Mouse (Mus musculus) right cerebral cortex, adult 2 months (tissue): Measurements from ENCODE around the gene Myo10.
A peak's percentile ranks its signal among the peaks of the same experiment; 100 is the strongest.

ENCODE experiments used
- DNase-seq, 2 experiments: peaks; one replicate each; pipeline ENCODE4 v3.0.0; 2021 to 2022; ENCODE audit warnings: low spot score in 2 of 2

Myo10 gene

DNA sequence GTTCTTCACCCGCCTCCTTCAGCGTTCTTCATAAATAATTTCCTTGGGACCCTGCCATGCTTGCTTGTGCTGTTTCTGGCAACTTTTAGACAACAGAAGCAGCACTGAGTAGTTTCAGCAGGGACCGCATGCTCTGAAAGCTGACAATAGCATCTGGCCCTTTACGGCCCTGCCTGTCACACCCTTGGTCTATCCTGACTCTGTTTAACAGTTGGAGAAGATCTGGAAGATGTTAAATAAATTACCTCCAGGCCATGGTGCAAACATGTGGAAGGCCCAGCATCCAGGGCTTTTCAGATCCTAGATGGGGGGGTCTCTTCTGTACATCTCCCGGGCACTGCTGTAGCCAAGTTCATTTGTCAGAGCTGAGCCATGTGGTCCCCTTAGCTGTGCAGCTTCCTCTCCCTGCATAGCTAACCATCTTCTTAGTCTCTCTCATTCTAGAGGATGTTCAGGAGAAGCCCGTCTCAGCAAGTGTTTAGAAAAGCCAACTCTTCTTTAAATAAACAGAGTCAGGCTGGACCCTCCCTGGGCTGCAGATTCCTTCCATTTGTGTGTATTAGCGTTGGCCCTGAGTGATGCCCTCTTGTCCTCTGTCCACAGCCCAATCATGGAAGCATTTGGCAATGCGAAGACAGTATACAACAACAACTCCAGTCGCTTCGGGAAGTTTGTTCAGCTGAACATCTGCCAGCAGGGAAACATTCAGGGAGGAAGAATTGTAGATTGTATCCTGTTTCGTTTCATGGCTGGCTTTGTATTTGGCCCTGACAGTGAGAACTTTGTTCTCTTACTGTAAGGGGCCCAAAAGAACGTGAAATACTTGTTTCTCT lies 101.2 kb downstream of the Myo10 start:
- DNase-seq: no peak

DNA sequence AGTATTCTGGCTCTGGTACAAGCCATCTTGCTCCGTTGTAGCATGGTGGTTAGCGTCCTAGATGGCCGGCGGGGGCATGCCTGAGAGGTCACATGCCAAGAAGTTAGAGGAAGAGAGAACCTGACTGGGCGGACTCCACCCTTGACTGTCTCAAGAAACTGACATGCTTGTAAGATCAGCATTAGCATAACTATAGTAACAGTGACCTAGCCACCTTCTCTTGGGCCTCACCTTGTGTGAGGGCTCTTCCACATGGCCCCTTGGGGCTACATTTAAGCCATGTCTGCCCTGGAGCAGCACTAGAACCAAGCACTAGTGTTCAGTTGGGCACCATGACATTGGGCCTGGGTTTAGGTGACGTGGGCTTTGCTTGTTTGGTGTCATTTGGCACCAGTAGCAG lies 102.2 kb downstream of the Myo10 start:
- no peak for DNase-seq

DNA sequence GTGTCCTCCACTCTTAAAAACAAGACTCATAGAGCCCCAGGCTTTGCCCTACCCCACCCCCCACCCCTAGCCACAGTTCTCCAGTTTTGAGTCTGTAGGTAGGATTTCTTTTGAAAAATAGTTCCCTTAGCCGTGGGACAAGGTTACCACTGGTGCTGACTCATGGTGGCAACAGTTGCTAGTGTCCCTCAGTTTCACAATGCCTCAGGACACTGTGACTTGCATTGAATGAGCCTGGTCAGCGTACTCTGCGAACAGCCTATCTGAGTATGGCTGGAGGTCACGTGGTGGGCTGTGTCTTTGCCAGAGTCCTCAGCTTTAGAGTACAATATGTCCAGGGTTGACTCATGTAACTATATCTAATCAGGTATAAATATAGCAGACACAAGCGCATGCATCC lies 104.5 kb downstream of the Myo10 start:
- no peak for DNase-seq

DNA sequence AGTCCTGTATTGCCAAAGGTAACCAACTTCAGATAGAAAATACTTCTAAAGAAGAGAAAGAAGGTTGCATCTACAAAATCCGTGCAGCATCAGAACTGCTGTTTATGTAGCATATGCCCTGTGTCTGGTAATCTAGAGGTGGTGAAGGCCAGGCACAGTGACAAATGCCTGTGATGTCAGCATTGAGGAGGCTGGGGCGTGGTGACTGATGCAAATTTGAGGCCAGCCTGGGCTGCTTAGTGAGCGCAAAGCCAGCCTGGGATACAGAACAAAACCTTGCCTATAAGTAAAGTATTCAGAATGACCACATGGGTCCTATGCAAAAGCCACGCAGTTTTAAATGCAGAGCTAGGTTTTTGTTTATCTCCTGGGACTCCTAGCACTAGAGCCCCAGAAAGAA lies 106.2 kb downstream of the Myo10 start:
- DNase-seq: no peak

DNA sequence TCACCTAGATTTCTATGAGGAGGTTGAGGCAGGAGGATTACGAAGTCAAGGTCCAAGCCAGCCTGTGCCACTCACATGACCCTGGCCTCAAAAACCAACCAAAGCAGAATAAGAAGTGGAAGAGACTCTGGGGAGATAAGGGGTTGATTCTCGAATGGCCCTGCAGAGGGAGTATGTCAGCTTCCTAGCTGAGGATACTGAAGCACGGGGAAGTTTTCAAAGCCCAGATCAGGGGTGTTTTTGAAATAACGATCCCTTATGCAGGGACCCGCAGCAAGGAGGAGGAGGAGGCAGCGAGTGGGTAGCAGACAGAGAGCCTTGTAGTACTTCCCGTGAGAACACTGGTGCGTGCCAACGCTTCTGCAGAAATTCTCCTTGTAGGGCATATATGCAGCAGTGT lies 108.7 kb downstream of the Myo10 start:
- peak; percentile 40 to 53 for DNase-seq

DNA sequence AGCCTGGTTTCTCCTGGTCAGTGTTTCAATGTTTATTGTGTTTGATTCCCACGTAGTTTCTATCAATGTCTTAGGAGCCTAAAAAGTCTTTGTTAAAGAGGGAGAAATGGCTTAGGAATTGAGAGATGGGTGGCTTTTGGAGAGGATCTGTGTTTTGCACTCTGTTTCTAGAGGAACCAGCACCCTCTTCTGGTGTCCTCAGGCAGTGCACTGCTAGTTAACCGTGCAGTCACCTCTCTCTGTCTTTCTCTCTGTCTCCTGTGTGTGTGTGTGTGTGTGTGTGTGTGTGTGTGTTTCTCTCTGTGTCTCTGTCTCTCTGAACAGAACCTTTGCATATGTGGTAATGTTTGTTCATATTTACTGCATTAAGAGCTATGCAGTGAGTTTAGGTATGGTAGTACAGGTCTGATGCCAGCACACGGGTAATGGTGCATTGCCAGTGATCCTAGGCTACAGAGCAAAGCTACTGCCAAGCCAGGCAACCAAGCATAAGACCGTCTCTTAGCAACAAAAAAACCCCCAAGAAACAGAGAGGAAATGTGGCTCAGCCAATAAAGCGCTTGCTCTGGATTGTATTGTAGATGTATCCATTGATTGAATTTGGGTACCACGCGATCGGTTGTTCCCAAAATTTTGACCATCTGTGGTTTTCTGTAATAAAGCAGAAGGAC lies 110.6 kb downstream of the Myo10 start:
- DNase-seq: peak; percentile 68 to 75

DNA sequence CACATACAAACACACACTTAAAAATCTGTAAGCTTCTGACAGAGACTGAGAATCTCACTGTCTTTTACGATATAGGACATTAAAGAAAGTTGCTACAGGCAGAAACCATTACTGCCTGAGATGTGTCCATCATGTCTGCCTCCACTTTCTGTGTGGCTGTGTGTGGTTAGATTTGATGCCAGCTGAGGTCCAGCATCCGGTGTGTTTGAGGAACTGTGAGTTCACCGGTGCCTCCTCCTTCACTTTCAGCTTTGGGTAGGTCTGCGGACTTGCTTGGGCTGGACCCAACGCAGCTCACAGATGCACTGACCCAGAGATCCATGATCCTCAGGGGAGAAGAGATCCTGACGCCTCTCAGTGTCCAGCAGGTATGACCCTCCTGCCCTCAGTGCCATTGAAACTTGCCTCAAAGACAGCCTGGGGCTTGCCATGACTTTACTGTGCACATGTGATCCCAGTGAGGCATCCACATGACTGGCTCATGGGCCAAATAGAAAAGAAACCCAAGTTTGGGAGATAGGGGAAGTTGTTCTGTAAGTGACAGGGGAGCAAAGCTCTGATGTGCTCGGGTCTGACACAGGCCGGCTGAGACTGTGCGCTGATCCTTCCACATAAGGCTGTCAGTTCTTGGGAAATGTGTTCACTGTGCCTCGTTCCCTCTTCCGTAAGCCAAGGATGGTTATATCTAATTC lies 111.6 kb downstream of the Myo10 start:
- DNase-seq: no peak

DNA sequence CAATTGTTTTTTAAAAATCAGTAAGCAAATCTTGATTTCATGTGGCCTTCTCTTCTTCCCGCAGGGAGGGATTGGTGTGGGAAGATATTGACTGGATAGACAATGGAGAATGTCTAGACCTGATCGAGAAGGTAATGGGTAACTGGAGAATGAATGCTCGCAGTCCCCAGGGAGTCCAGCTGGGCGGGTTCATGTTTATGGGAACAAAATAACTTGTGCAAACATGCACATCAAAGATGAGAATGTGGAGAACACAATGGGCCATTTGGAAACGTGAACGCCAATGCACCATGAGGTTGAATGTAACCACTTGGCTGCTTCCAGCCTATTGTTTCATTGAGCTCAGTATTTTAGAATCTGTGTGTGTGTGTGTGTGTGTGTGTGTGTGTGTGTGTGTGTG lies 114.2 kb downstream of the Myo10 start:
- no peak for DNase-seq

DNA sequence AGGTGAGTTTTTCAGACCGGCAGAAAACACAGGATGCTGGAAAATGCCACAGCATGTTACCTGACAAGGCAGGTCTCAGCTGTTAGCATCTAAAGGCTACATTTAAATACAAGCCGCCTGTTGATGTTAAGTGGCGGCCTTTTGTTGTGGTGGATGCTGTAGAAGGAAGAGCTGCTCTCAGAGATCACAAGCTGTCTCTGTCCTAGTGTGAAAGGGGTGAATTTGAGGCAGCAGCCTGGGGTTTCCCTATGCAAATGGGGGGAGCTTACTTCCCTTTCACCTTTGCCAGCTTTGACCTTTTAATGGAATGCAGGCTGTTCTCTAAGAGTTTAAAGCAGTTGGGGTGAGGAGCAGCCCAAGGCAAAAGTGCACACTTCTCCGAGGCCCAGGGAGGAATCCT lies 117.9 kb downstream of the Myo10 start:
- no peak for DNase-seq

DNA sequence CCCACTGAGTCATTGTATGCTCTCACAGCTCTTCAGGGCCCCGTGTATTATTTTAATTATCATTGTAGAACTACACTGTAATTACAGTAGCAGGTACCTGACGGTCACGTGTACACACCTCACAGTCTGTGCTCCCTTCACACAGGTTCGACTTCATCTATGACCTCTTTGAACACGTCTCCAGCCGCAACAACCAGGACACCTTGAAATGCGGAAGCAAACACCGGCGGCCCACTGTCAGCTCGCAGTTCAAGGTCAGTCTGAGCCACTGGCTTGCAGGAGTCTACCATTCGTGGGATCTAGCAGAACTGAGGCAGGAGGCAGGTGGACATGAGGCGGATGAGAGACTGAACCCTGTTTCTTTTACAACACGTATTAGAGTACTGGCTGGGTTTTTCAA lies 119.9 kb downstream of the Myo10 start:
- no peak for DNase-seq

DNA sequence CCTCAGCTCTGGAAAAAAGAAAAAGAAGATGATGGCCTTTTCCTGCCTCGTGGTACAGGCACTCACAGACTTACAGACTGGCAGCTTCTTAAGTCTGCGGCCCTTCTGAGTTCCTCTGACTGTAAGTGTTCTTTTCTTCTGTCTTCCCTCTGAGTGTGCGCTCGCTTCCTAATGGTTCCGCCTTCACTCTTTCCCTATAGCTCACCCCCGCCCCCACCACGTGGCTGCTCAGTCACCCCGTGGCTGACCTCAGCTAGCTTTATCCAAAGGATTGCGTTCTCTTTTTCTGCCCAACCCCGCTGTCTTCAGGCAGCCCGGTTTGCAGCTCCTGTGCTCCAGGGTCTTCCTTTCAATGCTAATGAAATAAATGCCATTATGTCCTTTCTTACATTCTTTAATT lies 129.2 kb downstream of the Myo10 start:
- no peak for DNase-seq

DNA sequence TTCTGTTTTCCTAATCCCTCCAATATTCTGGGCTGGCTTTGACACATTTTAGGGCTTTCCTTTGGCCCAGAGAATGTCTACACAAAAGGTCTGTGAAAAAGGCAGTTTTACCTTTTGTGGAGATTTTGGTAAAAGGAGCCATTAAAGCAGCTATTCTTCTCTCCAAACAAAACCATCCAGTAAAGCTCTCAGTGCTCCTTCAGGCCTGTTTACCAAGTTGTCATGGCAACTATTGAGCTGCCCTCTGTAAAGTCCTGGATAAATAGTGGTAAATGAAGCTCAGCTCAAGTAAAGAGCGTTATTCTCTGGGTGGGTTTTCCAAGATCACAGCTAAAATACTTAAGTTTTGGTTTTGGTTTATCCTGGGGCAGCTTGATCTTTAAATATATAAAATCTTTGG lies 130.3 kb downstream of the Myo10 start:
- DNase-seq: no peak

DNA sequence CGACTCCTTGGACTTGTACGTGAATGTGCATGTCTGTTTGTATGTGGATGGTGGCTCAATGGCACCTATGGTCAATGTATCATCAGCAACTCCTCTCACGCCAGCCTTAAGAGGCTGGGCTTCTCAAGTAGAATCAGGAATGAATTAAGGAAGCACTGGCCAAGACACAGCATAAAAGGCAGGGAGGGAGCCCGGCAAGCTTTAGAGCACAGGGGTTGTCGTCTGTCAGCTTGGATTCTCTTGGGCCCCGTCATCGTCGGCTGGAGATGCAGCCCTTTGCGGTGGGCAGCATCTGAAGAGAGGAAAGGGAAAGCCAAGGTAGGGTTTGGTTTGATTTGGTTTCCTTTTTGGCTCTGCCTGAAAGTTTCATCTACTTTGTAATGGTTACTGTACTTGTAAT lies 130.7 kb downstream of the Myo10 start:
- no peak for DNase-seq

DNA sequence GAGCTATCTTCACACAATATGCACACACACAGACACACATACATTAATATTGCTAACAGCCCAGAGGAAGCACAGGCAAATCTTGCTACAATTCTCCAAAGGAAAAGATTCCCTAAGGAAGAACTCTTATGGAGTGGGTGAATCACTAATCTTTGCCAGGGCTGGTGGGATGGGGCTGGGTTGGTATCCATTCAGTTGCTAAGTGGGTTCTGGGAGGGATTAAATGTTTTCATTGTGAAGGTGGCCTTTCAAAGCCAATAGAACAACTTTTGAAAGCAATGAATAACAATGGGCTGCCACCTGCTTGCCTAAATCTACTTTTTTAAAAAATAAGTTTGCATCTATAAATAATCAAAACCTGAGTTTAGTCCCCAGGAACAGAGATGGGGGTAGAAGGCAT lies 131.6 kb downstream of the Myo10 start:
- DNase-seq: no peak

DNA sequence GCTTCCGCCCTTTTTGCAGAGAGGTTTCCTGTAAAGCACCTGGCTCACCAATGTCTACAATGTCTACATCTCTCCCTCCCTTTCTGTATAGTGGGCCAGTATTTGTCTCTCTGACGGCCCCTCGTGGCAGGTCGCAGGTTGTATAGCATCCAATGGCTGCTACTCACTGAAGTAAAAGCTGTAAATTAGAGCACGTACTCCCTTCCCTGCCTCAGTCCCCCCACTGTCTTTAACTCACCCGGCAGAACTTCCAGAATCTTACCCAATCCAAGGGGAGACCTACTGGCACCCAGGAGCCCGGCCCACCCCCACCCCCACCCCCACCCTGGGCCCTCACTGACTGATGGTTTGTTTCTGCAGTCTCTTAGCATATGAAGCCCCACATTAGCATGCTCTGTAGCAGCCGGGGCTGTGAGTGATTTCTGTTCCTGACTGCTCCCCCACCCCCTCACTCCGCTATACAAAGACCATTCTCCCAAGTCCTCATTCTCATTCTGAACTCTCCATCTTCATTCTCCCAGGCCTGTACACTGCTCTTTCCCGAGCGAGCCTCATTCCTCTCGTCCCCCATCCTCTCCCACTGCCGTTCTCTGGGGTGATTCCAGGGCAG lies 132.1 kb downstream of the Myo10 start:
- DNase-seq: no peak

DNA sequence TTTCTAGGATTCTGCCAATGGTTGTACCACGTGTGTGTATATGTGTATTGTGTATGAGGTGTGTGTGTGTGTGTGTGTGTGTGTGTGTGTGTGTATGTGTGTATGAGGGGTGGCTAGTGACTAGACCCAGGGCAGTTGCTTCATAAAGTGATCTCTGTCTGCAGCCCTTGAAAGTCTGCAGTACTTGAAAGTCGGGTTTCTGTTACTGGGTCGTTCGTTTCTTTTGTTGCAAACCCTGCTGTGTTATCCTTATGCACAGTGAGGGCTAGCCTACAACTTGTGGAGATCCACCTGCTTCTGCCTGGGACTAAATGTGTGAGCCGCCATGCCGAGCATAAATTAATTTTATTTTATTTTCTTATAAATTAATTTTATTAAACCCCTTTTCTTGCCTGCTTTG lies 133.2 kb downstream of the Myo10 start:
- no peak for DNase-seq

DNA sequence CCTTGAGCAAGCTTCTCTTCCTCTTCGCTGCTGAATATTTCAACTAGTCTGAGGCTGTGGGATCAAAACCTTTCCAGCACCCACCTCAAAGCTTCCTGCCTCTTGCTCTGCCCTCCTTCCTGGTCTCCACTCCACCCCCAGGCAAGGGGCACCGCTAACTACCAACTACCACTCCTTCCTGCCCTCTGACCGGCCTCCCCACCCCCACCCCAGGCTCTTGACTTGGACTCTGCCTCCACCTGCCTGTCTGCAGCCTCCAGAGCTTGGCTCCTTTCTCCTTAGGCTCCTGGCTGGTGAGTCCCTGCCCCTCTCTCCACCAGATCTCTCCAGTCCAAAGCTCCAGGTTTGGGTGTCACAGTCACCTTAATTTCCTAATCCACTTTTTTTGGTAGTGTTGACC lies 133.7 kb downstream of the Myo10 start:
- DNase-seq: no peak

DNA sequence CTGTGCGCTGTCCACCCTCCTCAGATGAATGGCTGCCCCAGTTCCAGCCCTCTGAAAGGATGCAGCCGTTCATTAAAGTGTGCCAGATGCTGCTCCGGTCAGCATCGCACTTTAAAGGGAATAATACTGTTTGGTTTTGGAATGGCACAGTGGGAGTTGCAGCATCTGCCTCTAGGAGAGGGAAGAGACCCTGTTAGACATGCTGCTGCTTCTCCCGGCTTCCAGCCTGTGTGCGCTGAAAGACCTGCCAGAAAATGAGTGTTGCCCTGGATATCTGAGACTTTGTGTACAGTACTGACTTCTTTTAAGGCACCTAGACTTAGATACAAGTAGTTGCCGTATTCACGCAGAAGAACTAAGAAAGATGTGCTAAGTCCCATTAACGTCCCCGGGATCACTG lies 135.7 kb downstream of the Myo10 start:
- no peak for DNase-seq

DNA sequence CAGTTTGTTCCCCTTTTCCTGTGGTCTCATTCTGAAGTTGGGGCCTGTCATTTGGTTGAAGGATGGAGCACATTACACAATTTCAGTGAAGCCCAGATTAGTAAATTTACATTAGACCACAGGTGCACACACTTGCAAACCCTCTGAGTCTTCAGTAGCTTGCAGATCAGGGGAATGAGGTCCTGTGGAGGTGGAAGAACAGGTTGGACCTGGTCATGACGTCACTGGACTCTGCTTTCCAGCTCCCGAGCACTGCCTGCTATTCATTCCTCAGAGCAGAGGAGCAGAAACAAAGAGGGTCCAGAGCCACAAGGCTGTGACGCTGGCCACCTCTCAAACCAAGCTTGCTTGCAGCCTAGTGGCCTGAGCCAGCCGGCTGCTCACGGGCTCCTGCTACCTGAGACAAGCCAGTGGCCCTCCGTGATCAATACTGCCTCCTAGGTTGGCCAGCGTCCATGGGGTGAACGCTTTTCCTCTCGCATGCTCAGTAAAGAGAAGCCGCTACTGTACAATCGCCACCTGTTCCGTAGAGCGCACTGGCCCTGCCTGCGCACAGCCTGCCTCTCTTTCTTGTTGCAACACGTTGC lies 136.3 kb downstream of the Myo10 start:
- no peak for DNase-seq

DNA sequence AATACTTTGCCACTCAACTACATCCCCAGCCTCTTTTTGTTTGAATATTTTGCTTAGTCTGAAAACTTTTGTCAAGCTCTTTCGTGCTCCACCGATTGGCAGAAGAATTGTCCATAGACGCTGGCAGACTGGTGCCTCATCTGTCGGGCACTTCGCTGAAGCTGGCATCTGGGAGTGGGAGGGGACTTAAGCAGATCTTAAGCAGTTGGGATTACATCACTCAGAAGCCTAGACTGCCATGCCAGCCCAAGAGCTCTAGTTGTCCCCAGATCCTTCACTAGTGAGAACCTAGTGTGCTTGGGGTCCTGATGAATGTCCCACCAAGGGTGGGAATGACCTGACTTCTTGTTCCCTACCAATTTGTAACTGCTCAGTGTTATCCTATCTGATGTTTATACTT lies 138.0 kb downstream of the Myo10 start:
- DNase-seq: peak; percentile 51 to 57

DNA sequence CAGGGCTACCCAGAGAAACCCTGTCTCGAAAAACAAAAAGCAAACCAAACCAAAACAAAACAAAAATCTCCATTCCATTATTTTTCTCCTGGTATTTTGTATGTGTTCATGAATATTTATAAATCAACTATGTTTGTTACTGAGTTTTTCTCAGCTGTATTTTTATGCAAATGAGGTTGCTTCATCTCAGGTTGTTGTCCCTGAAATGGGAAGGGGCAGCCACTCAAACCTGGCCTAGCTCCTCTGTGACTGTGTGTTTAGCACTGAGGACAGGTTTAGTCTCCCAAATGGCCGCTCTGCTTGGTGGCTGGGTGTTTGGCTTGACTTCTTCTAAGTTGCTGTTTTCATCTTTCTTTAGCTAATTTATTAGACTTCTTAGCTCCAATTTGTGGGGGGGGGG lies 138.7 kb downstream of the Myo10 start:
- DNase-seq: no peak

DNA sequence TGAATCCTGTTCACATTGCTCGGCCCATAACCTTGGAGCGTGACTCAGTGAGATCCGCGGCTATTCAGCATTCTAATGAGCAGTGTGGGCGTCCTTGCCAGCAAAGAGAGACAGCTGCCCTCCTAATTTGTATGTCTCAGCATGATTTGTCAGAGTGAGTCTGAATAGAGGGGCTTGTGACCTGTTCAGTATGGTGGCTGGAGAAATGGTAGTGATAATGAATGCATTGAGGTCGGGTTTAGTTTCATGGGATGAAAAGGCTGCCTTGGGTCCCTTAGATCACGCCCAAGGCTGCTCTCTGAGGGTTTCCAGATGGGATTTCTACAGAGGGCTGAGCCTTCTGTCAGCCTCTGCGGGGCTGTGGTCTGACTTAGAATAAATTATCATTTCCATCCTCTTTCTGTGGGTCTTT lies 139.5 kb downstream of the Myo10 start:
- peak; percentile 47 to 53 for DNase-seq
